Mouse (Mus musculus): ENCODE data around the gene Naxd. TPM values are rescaled to one million over a fixed set of nuclear protein-coding genes. Genes with fewer than 3 reads are reported as not detected.
A peak's percentile ranks its signal among the peaks of the same experiment; 100 is the strongest.
"Not testable (repeated sequence)": the region's sequence is repeated elsewhere in the genome, so short reads cannot be mapped to it uniquely, and the experiment has no call there.

Naxd gene
- total RNA-seq, 2 experiments from 2014 or later, result 65.7 to 70.6 TPM

- no peak for ATAC-seq (replicated peaks; ENCODE audit: poor library complexity)
Observed at GRCm38 (mm10) chr8:11508880-11509279, 11.6 kb downstream of the Naxd start.

GRCm38 (mm10) chr8:11510971-11511370, 13.7 kb downstream of the Naxd start:
- ATAC-seq (replicated peaks; ENCODE audit: poor library complexity), result no peak

GRCm38 (mm10) chr8:11512711-11513110, 15.4 kb downstream of the Naxd start:
- peak; percentile 76 for ATAC-seq (replicated peaks; ENCODE audit: poor library complexity)

DNA sequence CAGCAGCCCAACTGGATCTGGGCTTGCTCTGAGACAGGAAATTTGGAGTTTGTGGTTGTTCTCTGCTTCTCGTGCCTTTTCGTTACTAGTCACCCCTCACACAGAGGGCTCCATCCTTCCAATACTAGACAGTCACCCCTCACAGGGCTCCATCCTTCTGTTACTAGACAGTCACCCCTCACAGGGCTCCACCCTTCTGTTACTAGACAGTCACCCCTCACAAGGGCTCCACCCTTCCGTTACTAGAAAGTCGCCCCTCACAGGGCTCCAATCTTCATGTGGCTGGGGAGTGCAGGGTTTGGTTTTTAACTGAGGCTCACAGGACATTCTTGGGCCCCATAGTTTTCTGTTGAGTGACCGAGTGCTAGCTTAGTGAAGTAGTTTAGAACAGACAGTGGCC, 15.9 kb downstream of the Naxd start:
- ATAC-seq (replicated peaks; ENCODE audit: poor library complexity), result no peak

GRCm38 (mm10) chr8:11516292-11516691, 19.0 kb downstream of the Naxd start:
- ATAC-seq (replicated peaks; ENCODE audit: poor library complexity), result no peak

GRCm38 (mm10) chr8:11517366-11518055, 20.2 kb downstream of the Naxd start:
- ATAC-seq (replicated peaks; ENCODE audit: poor library complexity), result peak; percentile 69

GRCm38 (mm10) chr8:11518056-11518396, 20.7 kb downstream of the Naxd start:
- peak; percentile 24; the same call in 1 of the 2 replicates for ATAC-seq (replicated peaks; ENCODE audit: poor library complexity)

GRCm38 (mm10) chr8:11518676-11519075, 21.4 kb downstream of the Naxd start:
- ATAC-seq (replicated peaks; ENCODE audit: poor library complexity), result 0 out of 2 replicates have a peak, but pooled peaks have one; percentile 9

GRCm38 (mm10) chr8:11523331-11523730, 26.0 kb downstream of the Naxd start:
- ATAC-seq (replicated peaks; ENCODE audit: poor library complexity), result no peak

DNA sequence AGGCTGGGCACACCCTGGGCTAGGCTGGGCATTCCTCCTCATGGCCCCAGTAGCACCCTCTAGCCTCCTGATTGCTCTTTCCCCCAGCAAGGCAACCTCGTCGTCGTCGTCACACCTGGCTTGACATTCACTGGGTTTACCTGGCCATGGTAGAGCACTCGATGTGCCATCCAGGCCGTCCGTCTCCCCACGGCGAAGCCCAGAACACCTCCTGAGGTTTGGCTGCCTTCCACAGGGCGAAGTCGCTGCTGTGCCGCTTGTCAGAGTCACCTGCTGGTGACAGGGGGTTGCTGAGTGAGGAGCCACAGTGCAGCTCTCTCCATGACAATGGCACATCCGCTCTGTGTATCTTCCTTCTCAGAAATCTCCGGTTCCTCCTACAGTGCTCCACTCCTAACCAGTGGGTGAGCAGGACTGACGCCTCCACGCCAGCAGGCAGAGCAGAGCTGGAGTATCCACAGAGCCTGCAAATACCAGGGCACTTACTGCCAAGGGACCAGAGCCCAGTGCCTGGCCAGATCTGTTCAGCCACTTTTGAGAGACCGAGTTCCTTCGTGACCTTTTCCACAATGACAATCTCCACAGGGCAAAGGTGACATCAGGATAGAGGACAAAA, 33.0 kb downstream of the Naxd start:
- no peak for ATAC-seq (replicated peaks; ENCODE audit: poor library complexity)

DNA sequence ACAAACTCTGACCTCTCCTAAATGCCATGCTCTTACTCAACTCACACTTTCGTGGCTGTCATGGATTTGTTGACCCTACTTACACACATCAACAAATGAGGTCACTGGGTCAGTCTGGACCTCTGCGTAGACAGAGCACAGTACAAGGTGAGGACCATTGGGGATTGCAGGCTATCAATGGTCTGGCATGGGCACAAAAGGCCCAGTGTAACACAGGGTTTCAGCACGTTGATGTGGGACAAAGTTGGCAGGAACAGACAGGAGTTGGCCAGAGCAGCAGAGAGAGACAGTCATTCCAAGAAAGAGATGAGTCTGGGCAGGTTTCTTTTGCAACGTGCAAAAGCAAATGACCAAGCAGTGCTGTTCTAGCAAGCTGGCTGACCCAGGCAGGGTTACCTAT, 33.5 kb downstream of the Naxd start:
- no peak for ATAC-seq (replicated peaks; ENCODE audit: poor library complexity)

DNA sequence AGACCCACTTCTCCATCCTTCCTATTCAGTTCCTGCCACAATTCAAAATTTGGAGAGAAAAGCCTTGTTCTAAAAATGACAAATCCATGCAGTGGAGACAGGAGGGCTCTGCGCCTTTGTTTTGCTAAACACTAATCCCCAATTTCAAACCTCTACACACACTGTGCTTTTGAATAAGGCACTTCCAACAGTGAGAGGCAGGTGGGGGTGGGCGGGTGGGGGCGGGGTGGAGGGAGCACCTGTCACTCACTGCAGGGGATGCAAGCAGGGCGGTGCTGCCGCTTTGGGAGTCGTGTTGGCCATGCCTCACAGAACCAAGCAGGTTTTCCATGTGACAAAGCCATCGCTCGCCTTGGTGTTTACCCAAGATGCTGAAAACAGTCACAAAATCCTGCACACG, 37.2 kb downstream of the Naxd start:
- no peak for ATAC-seq (replicated peaks; ENCODE audit: poor library complexity)

GRCm38 (mm10) chr8:11539049-11539448, 41.7 kb downstream of the Naxd start:
- no peak for ATAC-seq (replicated peaks; ENCODE audit: poor library complexity)

DNA sequence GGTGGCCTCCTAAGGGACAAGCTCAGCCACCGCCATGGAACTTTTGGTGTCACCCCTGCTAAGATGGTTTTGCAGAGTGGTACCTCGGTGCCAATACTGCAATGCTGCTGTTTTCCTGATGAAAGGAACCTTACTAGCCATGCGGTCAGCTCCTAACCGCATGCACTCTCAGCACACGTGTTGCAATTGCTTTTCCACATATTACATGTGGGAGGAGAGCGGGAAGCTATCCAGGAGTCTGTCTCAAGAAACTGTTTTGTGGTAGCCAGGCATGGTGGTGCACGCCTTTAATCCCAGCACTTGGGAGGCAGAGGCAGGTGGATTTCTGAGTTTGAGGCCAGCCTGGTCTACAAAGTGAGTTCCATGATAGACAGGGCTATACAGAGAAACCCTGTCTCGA, 42.9 kb downstream of the Naxd start:
- ATAC-seq (replicated peaks; ENCODE audit: poor library complexity), result no peak

GRCm38 (mm10) chr8:11542031-11542430, 44.7 kb downstream of the Naxd start:
- ATAC-seq (replicated peaks; ENCODE audit: poor library complexity), result no peak

DNA sequence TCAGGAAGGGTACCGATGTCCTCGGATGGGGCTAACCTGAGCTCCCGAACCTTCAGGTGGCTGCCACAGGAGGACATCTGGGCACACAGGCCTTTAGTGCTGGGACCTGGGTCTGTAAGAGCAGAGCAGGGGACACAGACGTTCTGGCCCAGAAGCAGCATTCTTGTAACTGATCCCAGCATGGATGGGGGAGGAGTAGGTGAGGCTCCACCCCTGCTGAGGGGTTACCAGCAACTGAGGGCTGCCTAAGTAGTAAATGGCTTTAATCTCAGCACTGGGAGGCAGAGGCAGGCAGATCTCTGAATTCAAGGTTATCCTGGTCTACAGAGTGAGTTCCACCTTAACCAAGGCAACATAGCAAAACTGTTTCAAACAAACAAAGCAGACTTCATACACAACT, 45.6 kb downstream of the Naxd start:
- no peak for ATAC-seq (replicated peaks; ENCODE audit: poor library complexity)

GRCm38 (mm10) chr8:11544386-11544785, 47.1 kb downstream of the Naxd start:
- ATAC-seq (replicated peaks; ENCODE audit: poor library complexity), result peak; percentile 76; the same call in 1 of the 2 replicates

DNA sequence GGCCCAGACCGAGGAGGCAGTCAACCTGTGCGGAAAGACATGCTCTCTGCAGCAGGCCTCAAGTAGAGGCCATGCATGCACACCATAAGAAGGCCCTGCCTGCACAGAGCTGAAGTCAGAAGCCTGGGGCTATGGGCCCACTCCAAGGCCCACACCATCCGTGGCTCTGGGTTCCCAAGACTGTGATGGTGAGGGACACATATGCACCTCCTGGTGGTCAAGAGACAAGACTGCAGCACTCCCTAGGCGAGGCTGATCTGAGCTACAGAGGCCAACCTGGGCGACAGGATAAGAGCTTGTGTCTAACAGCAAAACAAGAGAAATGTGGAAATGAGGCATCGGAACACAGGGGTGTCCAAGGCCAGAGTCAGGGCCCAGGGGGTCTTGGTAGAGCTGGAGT, 49.8 kb downstream of the Naxd start:
- peak; percentile 50 for ATAC-seq (replicated peaks; ENCODE audit: poor library complexity)

- peak; percentile 59 for ATAC-seq (replicated peaks; ENCODE audit: poor library complexity)
Observed at GRCm38 (mm10) chr8:11549706-11550105, 52.4 kb downstream of the Naxd start.

DNA sequence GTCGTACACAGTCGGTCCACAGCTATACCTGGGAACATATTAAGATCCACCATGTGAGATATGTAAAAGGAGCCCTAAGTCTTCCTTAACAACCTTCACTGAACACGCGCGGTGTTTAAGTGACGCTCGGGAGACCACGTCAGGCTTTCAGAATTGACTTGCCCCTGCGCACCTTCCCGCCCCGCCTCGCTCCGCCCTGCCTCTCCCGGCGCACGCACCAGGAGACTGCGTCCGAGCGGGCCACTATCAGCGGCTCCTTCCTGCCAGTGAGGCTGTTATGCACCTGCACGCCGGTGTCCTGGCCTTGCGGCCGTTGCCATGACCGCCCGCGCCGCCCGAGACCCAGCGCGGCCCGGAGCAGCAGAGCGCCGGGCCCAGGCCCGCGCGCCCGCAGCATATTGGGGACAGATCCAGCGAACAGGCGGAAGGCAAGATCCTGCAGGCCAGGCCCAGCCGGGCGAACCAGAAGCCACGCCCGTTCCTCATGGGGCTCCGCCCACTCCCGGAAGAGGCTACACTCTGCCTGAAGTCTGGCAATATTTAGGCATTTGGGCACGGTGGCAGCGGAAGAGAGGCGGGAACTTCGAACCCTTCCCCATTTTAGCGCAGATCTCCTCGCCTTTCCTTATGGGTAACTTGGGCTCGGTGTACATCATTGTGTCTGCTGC, 53.1 kb downstream of the Naxd start, which contains the start of gene Cars2:
TSS of gene Cars2 (minus strand) at position 503 of the 668 bp plus-strand sequence.
- ATAC-seq (replicated peaks; ENCODE audit: poor library complexity), result peak; percentile 65

DNA sequence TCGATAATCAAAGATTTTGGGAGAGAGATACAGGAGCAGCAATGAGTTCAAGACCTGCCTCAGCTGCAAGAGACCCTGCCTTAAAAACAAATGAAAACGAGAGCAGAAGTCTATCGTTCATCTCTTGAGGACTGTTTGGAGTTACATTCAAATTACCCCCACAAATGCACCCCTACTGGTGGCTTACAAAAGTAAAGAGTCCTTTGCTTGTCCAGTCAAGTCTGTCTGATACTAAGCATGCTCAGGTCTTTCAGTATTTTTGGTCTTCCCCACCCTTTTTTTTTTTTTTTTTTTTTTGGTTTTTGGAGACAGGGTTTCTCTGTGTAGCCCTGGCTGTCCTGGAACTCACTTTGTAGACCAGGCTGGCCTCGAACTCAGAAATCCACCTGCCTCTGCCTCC, 54.2 kb downstream of the Naxd start:
- ATAC-seq (replicated peaks; ENCODE audit: poor library complexity), result not testable (repeated sequence)

DNA sequence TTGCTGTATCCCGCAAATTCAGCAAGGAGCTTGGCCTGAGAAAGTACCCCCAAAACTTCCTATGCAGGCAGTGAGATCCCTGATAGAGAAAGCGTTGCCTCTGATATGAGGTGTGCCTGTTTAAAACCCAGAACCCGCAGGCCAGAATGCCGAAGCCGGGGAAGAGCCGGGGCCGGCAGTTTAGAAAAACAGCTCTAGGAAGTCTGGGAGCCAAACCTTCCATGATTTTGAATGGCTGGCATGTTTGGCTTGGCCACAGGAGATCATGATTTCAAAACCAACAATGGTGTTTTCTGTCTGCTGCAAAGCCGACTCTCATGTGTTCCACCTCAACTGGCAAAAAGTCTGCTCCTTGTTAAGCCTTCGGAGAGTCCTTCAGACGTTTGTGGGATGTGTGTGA, 55.1 kb downstream of the Naxd start:
- ATAC-seq (replicated peaks; ENCODE audit: poor library complexity), result no peak

Data from megakaryocyte progenitor cell, adult 5-6 weeks (primary cell).